Mouse (Mus musculus): ENCODE results near the gene Polr1b.

Gene Polr1b

DNA sequence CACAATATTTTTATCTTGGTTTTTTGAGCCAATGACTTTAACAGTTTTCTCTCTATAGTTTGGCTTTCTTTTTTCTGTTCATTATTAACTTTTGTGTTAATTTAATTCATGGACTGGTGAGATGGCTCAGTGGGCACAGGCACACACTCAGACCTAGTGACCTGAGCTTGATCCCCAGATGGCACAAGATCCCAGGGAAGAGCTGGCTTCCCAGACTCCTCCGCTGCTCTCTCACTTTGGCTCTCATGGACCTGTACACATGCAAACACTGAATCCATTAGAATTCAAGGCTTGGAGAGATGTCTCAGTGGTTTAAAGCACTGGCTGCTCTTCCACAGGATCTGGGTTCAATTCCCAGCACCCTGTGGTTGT, 15.6 kb downstream of the Polr1b start:
- DNase-seq (ENCODE audit: low read depth in 2 of 2, low spot score in 2 of 2): no peak

DNA sequence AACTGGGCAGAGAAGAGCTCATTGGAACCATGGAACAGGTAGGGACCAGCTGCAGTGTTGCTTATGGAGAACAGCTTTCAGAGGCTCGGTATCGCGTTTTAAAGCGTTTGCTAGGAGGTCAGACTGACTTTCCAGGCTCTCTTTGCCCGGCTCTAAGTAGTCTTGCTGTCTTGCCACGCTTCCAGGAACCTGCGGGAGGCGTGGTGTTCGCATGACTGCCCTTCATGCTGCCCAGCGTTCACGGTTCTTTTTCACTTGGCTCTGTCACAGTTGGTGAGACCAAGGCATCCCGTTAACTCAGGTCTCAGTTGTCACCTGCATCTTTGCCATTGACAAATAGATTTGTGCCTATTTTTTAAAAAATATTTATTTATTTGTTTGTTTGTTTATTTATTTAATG, 17.3 kb downstream of the Polr1b start:
- DNase-seq (ENCODE audit: low read depth in 2 of 2, low spot score in 2 of 2): no peak

DNA sequence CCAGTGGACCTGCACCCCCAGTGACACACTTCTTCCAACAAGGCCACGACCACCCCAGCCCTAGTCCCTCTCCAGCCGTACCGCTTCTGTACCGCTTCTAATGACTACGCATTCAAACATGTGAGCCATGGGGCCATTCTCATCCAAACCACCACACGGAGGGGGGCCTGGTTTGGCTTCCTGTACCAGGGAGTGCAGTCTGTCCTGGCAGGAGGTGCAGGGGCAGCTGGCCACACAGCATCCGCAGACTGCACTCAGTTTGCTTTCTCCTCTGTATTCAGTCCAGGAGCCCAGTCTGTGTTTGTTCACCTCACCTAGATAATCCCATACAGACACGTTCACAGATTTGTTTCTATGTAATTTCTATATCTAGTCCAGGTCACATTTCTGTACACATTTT, 21.2 kb downstream of the Polr1b start:
- DNase-seq (ENCODE audit: low read depth in 2 of 2, low spot score in 2 of 2): no peak

DNA sequence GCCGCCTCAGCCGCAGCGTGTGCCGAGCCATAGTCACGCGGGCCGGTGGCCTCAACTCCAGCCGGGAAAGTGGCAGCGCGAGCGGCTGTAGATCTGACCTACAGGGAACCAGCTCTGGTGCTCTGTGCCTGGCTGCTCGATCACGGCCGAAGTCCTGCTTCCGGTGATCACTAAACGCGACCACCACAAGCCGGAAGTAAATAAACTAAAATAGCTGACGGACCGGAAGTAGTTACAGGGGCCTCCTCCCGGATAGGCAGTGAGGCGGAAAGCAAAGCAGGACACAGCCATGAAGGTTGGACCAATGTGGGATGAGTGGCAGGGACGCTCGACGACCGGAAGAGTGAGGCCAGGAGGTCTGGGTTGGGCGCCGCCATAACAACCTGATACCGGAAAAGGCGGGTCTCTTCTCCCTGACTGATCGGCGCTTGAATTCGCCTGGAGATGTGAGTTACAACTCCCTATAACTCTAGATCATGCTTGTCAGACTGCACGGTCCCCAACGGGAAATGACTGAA, 28.7 kb downstream of the Polr1b start, which contains the start of gene Chchd5:
TSS of gene Chchd5 (plus strand) at position 289 of the 518 bp plus-strand sequence.
- DNase-seq (ENCODE audit: low read depth in 2 of 2, low spot score in 2 of 2): peak; percentile 67 to 72

DNA sequence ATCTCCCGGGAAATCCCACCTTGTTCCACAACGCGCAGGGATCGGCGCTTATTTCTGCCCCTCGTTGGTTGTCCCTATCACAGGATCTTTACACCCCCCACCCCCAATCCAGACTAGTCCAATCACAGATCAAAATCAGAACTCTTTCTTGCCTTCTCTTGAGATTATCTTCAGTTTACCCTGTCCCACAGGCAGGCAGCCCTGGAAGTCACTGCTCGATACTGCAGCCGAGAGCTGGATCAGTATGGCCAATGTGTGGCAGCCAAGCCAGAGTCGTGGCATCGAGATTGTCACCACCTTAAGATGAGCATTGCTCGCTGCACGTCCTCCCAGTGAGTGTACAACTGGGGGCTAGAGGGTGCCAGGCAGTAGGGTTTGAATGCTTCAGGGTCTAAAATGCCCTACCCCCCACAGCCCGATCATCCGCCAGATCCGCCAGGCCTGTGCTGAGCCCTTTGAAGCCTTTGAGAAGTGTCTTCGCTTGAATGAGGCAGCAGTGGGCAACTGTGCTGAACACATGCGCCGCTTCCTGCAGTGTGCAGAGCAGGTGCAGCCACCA, 29.3 kb downstream of the Polr1b start:
- peak; percentile 35 to 38 for DNase-seq (ENCODE audit: low read depth in 2 of 2, low spot score in 2 of 2)

DNA sequence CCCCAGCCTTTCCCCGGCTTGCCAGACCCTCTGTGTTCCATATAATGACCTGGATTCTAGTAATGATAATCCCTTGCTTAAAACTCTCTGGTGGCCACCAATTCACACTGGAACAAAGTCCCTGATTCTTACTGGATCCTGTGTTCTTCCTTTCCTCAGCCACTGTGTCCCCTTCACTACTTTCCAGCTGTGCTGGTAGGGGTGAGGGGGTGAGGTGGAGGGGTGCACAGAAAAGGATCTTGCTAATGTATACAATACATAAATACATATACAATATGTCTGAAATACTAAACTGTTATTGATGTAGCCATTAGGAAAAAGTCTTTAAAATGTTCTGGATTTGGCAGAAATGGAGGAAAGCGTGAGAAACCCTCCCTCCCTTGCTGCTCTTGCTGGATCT, 30.0 kb downstream of the Polr1b start:
- DNase-seq (ENCODE audit: low read depth in 2 of 2, low spot score in 2 of 2): no peak

DNA sequence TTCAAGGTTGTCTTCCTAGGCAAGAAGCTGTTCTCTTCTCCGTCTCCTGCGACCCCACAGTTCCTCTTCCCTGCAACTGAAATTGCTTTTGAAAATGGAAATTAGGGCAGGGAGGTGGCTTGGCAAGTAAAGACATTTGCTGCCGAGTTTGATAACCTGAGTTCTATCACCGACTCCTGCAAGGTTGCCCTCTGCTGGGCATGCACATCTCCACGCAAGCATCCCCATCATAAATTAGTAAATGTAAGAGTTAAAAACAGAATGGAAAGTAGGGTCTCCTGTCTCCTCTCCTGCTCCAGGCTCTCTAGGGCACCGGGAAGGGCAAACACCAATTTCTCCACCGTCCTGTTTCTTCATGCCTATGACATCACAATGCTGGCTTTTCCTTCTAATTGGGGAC, 31.4 kb downstream of the Polr1b start:
- DNase-seq (ENCODE audit: low read depth in 2 of 2, low spot score in 2 of 2): no peak

DNA sequence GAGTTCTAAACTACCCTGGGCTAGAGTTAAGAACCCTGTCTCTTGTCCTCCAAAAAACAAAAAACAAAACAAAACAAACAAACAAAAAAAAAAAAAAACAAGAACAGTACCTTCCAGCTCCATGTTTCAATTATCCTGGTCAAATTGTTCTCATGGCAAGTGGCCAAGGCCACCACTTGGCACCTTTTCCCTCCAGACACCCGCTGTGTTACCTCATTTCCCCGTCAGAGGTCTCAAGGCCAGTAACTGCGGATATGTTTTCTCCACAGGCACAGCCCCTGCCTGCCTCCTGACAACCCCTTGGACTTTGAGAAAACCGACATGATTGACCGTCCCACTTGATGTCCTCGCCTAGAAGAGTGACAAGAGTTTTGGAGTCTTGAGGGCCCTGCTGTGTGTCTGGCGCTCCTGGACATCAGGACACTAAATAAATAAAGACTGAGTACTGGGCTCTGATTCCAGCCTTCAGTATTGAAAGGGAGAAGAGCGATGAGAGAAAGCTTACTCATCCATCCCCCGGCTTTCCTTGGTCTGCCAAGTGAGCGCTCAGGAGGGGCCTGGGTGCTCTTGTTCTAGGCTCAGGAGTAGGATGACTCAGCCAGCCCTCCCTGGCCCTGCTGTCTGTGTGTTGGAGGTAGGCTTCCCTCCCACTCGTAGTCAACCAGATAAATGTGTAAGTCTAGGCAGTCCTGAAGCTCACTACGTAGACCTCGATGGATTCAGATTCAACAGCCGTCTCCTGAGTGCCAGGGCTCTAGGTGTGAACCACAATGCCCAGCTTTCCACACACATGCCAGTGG, 32.4 kb downstream of the Polr1b start:
- DNase-seq (ENCODE audit: low read depth in 2 of 2, low spot score in 2 of 2): no peak

DNA sequence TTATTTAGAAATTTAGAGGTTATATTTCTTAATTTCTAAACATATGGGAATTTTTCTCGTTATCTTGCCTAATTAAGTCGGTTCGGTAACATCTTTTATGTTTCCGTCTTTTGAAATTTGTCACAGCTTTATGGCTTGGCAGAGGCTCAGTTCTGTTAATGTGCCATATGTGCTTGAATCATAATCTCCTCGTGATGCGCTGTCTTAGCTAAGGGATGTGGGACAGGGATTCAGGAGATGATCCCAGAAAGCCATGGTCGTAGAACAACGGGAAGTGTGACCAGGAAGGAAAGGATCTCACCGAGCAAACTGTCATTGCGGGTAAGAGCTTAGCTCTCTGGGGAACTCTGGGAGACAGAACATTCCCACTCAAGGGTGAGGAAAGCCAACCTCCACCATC, 39.1 kb downstream of the Polr1b start:
- no peak for DNase-seq (ENCODE audit: low read depth in 2 of 2, low spot score in 2 of 2)

DNA sequence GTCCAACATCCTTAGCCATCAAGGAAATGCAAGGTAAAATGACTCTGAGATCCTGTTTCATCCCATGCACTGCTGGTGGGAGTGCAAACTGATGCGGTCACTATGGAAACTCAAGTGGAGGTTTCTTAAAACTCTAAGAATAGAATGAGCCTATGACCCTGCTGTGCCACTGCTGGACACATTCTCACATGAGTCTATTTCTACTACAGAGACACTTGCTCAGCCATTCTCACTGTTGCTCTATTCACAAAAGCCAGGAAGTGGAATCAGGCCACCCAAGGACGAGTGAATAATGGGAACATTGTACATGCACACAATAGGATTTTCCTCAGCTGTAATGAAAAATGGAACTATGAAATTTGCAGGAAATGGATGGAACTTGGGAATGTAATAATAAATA, 48.0 kb downstream of the Polr1b start:
- no peak for DNase-seq (ENCODE audit: low read depth in 2 of 2, low spot score in 2 of 2)

DNA sequence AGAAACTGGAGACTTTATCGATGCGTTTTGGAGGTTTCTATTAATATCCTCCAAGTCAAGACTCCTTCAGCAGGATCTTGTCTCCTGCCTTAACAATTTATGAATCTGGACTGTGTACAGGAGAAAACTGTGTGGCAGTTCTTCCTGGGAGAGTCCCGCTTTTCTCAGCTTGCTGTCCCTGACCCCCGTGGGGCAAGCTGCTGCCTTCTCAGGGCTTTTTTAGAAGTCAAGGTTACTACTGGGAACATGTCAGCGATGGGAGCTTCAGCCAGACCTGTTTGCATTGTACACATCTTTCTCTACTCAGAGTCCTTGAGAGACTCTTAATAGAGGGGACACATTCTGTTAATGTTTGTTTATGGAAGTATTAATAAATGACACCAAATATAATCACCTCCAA, 49.6 kb downstream of the Polr1b start:
- DNase-seq (ENCODE audit: low read depth in 2 of 2, low spot score in 2 of 2): no peak

DNA sequence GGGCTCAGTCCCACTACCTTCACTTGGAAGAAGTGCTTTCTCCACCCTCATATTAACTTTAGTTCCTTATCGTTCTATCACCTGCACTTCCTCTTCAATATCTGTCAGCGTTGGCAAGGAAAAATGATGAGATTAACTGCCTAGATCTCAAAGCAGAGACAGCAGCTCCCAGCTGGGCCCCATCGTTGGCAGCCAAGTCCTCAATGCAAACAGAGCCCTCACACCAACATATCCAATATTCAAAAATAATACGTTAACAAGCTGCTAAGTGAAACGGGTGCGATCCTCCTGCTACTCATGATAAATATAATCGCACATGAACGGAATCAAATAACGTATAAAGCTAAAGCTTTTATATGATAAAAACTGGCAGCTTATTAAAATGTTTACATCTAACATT, 50.3 kb downstream of the Polr1b start:
- DNase-seq (ENCODE audit: low read depth in 2 of 2, low spot score in 2 of 2): no peak

DNA sequence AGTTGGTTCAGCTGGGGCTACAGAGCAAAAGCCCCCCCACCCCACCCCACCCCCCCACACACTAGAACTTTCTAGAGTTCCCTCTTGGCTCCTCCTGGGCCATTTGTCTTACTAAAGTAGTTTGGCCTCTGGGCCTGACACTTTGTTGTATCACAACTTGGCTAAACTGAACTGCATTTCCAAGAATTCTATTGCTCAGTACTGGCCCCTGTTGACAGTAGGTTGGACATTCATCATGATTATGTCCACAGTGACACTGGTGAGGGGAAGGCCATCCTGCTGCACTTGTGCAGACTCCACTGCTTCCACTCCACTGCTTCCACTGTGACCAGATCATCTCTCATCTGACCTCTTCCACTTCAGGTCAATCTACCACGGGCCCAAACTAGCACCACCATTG, 52.0 kb downstream of the Polr1b start:
- no peak for DNase-seq (ENCODE audit: low read depth in 2 of 2, low spot score in 2 of 2)

DNA sequence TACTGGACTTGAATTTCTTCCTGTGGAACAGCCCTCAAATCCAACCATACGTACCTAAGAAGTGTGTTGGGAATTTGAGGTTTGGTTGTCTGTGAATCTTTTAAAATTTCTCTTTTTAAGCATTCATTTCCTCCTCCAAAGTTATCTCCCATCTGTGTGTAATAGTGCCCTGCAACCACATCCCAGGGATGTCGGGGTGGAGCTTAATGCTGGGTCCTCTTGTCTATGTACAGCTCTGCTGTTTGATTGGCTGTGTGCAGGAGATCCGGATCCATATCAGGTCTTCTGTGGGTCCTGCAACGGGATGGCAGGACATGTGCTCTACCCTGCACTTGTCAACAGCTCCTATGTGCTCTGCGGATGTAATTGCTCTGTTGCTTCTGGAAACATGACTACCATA, 64.0 kb downstream of the Polr1b start:
- DNase-seq (ENCODE audit: low read depth in 2 of 2, low spot score in 2 of 2): no peak

DNA sequence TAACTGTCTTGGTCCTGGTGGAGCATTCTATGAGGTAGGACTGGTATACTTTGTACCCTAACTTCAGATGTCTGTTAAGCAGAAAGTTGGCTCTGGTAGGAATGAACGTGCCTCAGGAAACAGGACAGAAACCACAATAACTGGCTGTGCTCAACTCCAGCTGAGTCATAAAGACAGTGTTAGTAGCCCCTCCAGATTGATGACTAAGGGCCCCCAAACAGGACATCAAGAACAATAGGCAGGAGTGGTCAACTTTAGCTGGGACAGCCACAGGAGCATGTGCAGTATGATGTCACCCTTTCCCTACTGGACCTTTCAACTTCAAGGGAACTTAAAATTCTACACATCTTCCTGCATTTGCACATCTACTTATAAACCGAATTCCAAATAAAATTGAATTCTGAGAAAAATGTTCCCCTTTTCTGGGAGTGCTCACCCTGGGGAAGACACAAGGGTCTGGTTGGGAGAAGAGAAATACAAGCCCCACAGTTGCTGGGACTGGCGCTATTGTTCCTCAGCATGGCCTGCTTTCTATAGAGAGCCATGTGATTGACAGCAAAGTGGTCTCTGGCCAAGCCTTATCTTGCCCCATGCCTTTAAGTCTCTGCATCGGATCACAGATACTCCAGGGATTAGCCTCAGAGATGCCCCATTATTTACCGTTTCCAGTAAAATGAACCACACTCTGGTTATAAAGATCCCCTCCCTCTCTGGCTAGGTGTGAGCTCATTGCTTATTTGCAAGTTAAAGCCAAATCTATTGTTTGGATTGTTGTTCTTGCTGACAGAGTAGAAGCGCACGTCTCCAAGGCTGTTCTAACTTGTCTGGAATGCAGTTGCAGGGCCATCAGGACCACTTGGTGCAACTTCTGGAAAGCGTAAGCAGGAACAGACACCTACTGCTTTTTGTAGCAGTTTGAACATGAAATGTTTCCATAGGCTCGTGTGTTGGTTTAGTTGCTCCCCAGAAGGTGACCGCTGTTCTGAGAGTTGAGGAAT, 66.0 kb downstream of the Polr1b start:
- no peak for DNase-seq (ENCODE audit: low read depth in 2 of 2, low spot score in 2 of 2)

DNA sequence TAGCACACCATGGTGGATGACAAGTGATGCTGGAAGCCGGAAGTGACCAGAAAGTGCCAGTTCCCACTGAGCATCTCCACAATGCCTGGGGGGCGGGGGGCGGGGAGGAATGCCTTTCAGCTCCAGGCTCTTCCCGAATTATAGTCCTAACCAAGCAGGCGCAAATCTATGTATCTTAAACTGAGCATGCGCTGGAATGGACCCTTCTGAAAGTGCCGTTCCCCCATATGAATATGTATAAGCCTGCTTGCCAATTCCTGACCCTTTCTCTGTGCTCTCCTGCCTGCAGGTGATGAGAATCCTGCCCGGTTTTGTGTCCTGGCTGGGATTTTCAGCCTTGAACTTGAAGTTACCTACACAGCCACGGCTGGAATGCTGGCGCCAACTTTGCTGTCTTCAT, 72.6 kb downstream of the Polr1b start:
- no peak for DNase-seq (ENCODE audit: low read depth in 2 of 2, low spot score in 2 of 2)

DNA sequence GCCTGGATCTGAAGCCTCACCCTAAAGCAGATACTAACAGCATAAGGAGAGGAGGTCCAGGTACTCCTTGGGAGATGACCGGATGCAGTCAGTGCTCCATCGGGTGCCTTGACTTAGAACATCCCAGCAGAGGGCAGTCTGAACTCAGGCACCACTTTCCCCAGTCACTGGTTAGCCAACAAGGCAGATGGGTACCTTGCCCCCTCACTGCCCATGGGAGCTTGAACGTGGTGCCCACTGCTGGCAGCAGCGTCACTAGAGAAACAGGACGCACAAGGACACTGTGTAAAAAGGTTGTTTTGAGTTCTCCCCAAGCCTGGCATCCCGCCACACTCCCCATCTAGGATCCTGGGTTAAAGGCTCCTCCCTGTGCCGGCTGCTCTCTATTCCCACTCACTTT, 73.7 kb downstream of the Polr1b start:
- DNase-seq (ENCODE audit: low read depth in 2 of 2, low spot score in 2 of 2): peak; percentile 49 to 52

DNA sequence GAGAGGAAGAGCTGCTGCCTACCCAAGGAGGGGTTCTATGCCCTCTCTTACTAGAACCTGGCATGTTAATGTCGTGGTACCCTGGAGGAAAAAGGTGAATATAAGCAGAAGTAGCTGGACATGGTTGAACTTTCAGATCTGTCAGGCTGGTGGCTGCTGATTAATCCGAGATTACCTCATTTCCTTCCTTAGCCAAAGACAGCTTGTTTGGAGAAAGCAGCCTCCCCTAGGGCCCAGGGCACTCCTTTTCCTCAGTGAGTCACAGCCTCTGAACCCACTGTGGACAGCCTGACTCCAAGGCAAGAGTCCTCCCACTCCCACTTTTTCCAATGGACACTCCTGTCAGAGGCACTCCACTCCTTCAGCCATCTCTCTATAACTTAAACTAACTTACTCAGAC, 74.8 kb downstream of the Polr1b start:
- no peak for DNase-seq (ENCODE audit: low read depth in 2 of 2, low spot score in 2 of 2)

All from CD8-positive naive resting alpha-beta T cell, adult 2 months (primary cell).